Mouse (Mus musculus) adrenal gland, adult 2 months (tissue): ENCODE results near the gene Olfr807. TPM values are rescaled to one million over a fixed set of nuclear protein-coding genes. Genes with fewer than 3 reads are reported as not detected.

ENCODE experiments used
- DNase-seq: peaks from one replicate; pipeline ENCODE4 v3.0.0; 2021
- long read RNA-seq: library from polyadenylated mRNA; stranded (forward); transcript quantifications from one replicate; pipeline ENCODE4 v2.0.0, GENCODE M21; 2021
- microRNA-seq, 2 experiments: library from miRNA; unstranded; fragments of <30 nt; microRNA quantifications; one replicate each; pipeline ENCODE4 v1.2.0; 2021
- polyA plus RNA-seq: library from polyadenylated mRNA; depleted of rRNA; stranded (reverse); fragments of >200 nt; gene quantifications from 2 replicates; pipeline ENCODE4 v1.2.3, GENCODE M21; 2012; rRNA removed
- total RNA-seq, 2 experiments: library from RNA; stranded (reverse); gene quantifications; 2 replicates each; pipeline ENCODE4 v1.2.3; 2021

The Olfr807 gene
- total RNA-seq: not detected
- polyA plus RNA-seq: not detected in 2 replicates
- long read RNA-seq: 0 reads

- no peak for DNase-seq
These were observed at the start of gene Olfr807 for GRCm38 (mm10) chr10:129757693-129758092. TSS of gene Olfr807 (minus strand) at chr10:129757793.

- DNase-seq: no peak
These were observed 46.7 kb upstream of the Olfr807 start, which contains the start of gene Olfr811 for GRCm38 (mm10) chr10:129804296-129804695. TSS of gene Olfr811 (minus strand) at chr10:129804396.

DNA sequence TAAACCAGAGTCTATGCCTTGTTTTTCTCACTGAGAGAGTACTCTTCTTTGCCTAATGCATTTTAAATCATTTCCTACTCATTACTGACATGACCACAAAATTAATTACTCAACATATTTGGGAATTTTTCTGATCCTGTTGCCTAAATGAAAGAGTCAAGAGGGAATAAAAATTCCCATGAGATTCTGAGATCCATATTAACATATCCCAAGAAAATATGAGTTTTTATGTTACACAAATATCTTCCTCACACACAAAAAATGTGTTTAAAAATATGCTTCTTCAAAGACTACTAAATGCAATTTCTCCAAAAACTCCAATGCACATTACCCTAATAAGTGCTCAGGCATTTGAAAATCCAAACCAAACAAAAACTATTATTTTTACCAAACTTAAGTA, 37.2 kb upstream of the Olfr807 start, which contains the start of gene Olfr810:
Gene Olfr810 (minus strand): TSS at position 101 of the 400 bp plus-strand sequence.
- no peak for DNase-seq

GRCm38 (mm10) chr10:129778123-129778522, 20.5 kb upstream of the Olfr807 start:
- DNase-seq: no peak

DNA sequence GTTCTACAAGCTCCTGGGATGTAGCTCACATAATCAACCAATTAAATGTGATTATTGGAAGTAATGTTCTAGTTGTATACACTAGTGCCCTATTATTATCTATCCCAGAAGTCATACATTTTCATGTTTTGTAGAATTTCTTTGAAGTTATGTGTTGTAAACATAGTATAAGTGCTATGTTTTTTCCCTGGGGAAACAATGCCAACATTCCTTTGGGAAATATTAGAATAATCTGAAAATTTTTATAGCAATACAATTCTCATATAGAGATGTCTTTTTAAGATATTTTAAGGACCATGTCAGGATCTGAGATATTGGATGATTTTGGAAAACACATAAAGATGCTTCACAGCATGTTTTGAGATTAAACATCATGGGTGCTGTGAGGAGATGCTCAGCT, 16.7 kb upstream of the Olfr807 start, which contains the start of gene Olfr809:
Gene Olfr809 (plus strand): TSS at position 301 of the 400 bp plus-strand sequence.
- no peak for DNase-seq

DNA sequence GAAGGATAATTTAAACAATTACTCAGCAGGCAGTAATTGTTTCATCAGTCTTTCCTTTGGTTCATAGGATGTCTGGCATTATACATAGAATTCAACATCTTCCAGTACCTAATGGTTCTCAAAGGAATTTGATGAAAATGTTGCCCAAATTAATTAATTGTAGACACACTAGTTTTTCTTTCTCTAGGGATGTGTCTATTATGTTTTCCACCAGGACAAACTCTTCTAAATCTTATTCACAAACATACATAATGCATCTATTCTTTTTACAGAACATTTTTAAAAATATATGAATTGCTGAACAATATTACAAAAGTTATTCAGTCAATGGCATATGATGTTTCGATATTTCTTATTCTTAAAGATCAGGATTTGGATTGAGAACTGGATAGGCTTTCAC, 7.6 kb upstream of the Olfr807 start, which contains the start of gene Olfr808:
Gene Olfr808 (plus strand): TSS at position 301 of the 400 bp plus-strand sequence.
- no peak for DNase-seq

DNA sequence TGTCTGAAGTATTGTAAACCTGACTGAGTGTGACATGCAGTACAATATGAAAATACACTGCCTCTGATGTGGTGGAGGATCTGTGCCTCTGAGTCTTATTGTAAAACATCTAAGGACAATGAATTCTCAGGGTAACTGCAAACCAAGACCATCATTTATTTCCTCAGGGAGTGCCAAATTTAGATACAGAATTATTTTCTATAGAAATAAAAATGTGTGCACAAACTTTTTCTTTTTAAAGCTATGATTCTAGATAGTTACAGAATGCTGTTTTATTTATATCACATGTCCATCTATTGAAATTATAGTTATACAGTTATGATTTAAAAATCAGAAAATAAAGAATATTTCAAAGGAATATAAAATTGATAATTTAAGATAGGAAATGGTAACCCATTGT, 15.8 kb downstream of the Olfr807 start, which contains the start of gene Olfr806:
Gene Olfr806 (minus strand): TSS at position 101 of the 400 bp plus-strand sequence.
- no peak for DNase-seq

DNA sequence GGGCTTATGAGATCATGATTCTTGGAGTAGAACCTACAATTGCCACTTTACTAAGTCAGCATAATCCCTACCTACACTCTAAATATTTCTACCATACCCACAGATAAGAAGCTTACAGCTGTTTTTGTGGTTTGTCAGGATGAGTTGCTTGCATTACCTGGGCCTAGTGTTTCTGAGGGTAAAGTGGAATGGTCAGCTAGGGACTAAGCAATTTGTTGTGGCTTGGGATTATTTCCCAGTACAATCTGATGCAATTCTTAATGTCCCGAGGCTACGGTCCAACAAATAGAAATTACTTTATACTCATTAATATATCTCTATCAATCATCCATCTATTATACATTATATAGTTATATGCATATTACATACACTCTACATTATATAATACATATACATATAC, 28.3 kb downstream of the Olfr807 start, which contains the start of gene Olfr805:
Gene Olfr805 (minus strand): TSS at position 101 of the 400 bp plus-strand sequence.
- DNase-seq: no peak

Small RNAs within 50 kb of the gene (microRNA-seq; reads per million reads assigned to microRNA genes)
- 0 reads per million in 2 experiments for gene Gm24485

Other genes with a start within 250 kb of the Olfr807 start
- not detected for gene Olfr791, start 236.0 kb downstream of the Olfr807 start, total RNA-seq
- gene Olfr791, start 236.0 kb downstream of the Olfr807 start, polyA plus RNA-seq: not detected in 2 replicates
- not detected for gene Olfr792, start 218.6 kb downstream of the Olfr807 start, total RNA-seq
- gene Olfr792, start 218.6 kb downstream of the Olfr807 start, polyA plus RNA-seq: not detected in 2 replicates
- gene Olfr794, start 190.1 kb downstream of the Olfr807 start, total RNA-seq: not detected
- not detected in 2 replicates for gene Olfr794, start 190.1 kb downstream of the Olfr807 start, polyA plus RNA-seq
- gene Olfr796, start 145.2 kb downstream of the Olfr807 start, total RNA-seq: not detected
- gene Olfr796, start 145.2 kb downstream of the Olfr807 start, polyA plus RNA-seq: not detected in 2 replicates
- gene Olfr798, start 129.9 kb downstream of the Olfr807 start, total RNA-seq: not detected
- not detected in 2 replicates for gene Olfr798, start 129.9 kb downstream of the Olfr807 start, polyA plus RNA-seq
- not detected for gene Olfr799, start 120.3 kb downstream of the Olfr807 start, total RNA-seq
- not detected in 2 replicates for gene Olfr799, start 120.3 kb downstream of the Olfr807 start, polyA plus RNA-seq
- gene Olfr800, start 100.1 kb downstream of the Olfr807 start, total RNA-seq: not detected
- not detected in 2 replicates for gene Olfr800, start 100.1 kb downstream of the Olfr807 start, polyA plus RNA-seq
- not detected for gene Olfr801, start 83.9 kb downstream of the Olfr807 start, total RNA-seq
- gene Olfr801, start 83.9 kb downstream of the Olfr807 start, polyA plus RNA-seq: not detected in 2 replicates
- not detected for gene Olfr802, start 69.6 kb downstream of the Olfr807 start, total RNA-seq
- gene Olfr802, start 69.6 kb downstream of the Olfr807 start, polyA plus RNA-seq: not detected in 2 replicates
- gene Olfr803, start 63.5 kb downstream of the Olfr807 start, total RNA-seq: not detected
- gene Olfr803, start 63.5 kb downstream of the Olfr807 start, polyA plus RNA-seq: not detected in 2 replicates
- not detected for gene Olfr804, start 54.6 kb downstream of the Olfr807 start, total RNA-seq
- gene Olfr804, start 54.6 kb downstream of the Olfr807 start, polyA plus RNA-seq: not detected in 2 replicates
- not detected for gene Olfr805, start 28.4 kb downstream of the Olfr807 start, total RNA-seq
- gene Olfr805, start 28.4 kb downstream of the Olfr807 start, polyA plus RNA-seq: not detected in 2 replicates
- not detected for gene Olfr806, start 15.9 kb downstream of the Olfr807 start, total RNA-seq
- not detected in 2 replicates for gene Olfr806, start 15.9 kb downstream of the Olfr807 start, polyA plus RNA-seq
- not detected for gene Olfr808, start 7.7 kb upstream of the Olfr807 start, total RNA-seq
- not detected in 2 replicates for gene Olfr808, start 7.7 kb upstream of the Olfr807 start, polyA plus RNA-seq
- gene Olfr809, start 16.8 kb upstream of the Olfr807 start, total RNA-seq: not detected
- gene Olfr809, start 16.8 kb upstream of the Olfr807 start, polyA plus RNA-seq: not detected in 2 replicates
- not detected for gene Olfr810, start 37.1 kb upstream of the Olfr807 start, total RNA-seq
- gene Olfr810, start 37.1 kb upstream of the Olfr807 start, polyA plus RNA-seq: not detected in 2 replicates
- gene Olfr811, start 46.6 kb upstream of the Olfr807 start, total RNA-seq: not detected
- gene Olfr811, start 46.6 kb upstream of the Olfr807 start, polyA plus RNA-seq: not detected in 2 replicates
- gene Olfr812, start 88.3 kb upstream of the Olfr807 start, total RNA-seq: not detected
- not detected in 2 replicates for gene Olfr812, start 88.3 kb upstream of the Olfr807 start, polyA plus RNA-seq
- not detected for gene Olfr813, start 97.6 kb upstream of the Olfr807 start, total RNA-seq
- not detected in 2 replicates for gene Olfr813, start 97.6 kb upstream of the Olfr807 start, polyA plus RNA-seq
- gene Olfr814, start 122.1 kb upstream of the Olfr807 start, total RNA-seq: not detected
- gene Olfr814, start 122.1 kb upstream of the Olfr807 start, polyA plus RNA-seq: not detected in 2 replicates
- not detected for gene Olfr815, start 148.1 kb upstream of the Olfr807 start, total RNA-seq
- not detected in 2 replicates for gene Olfr815, start 148.1 kb upstream of the Olfr807 start, polyA plus RNA-seq
- gene Olfr816, start 157.8 kb upstream of the Olfr807 start, total RNA-seq: not detected
- not detected in 2 replicates for gene Olfr816, start 157.8 kb upstream of the Olfr807 start, polyA plus RNA-seq
- gene Olfr818, start 191.3 kb upstream of the Olfr807 start, total RNA-seq: not detected
- not detected in 2 replicates for gene Olfr818, start 191.3 kb upstream of the Olfr807 start, polyA plus RNA-seq
- not detected for gene Olfr819, start 209.5 kb upstream of the Olfr807 start, total RNA-seq
- not detected in 2 replicates for gene Olfr819, start 209.5 kb upstream of the Olfr807 start, polyA plus RNA-seq
- not detected for gene Olfr247, start 218.3 kb upstream of the Olfr807 start, total RNA-seq
- gene Olfr247, start 218.3 kb upstream of the Olfr807 start, polyA plus RNA-seq: not detected in 2 replicates
- gene Gm10310, start 227.3 kb upstream of the Olfr807 start, total RNA-seq: not detected
- not detected in 2 replicates for gene Gm10310, start 227.3 kb upstream of the Olfr807 start, polyA plus RNA-seq